Mouse (Mus musculus) megakaryocyte, embryonic 14.5 days (primary cell): ENCODE measurements at regions not wholly inside any gene's neighbourhood (a gene's known extent, or its start where the extent isn't known, plus 50 kb on each side); places are given as distances from the start of the nearest gene placed in this dataset.

ENCODE experiments used
- FLI1 ChIP-seq: IDR thresholded peaks from 2 replicates; pipeline ENCODE4 v1.6.1; 2012; ENCODE audit warnings: low read length, inconsistent platforms, mixed read lengths
- GATA1 ChIP-seq: IDR thresholded peaks from 3 replicates; pipeline ENCODE4 v1.6.1; 2012; ENCODE audit warnings: mixed read lengths, low read length, inconsistent platforms, borderline replicate concordance

DNA sequence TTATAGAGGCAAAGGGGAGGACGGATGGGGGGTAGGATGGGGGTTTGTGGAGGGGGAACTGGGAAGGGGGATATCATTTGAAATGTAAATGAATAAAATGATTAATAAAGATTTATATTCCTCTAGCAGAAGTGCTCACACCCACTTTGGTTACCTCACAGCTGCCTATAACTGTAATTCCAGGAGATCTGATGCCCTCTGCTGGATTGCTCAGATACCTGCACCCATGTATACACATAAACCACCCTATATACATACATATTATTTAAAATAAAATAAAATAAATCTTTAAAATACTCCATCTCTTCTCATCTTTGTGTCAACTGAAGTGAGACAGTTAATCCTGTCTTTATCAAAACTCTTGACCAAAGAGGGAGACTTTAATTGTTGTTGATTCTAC is 1031.9 kb downstream of the Gsdmc2 start:
- TF ChIP-seq GATA1 (no peak), FLI1 (no peak)
